Mouse (Mus musculus) adrenal gland, postnatal 36 days (tissue): ENCODE data around the gene Plxna4. TPM values are rescaled to one million over a fixed set of nuclear protein-coding genes. Genes with fewer than 3 reads are reported as not detected.

Experiments used
- DNase-seq, 2 experiments: peaks; one replicate each; pipeline ENCODE4 v3.0.0; 2021; ENCODE audit warnings: mixed read lengths in 1 of 2
- total RNA-seq, 2 experiments: library from RNA; stranded (reverse); gene quantifications; 2 replicates each; pipeline ENCODE4 v1.2.3; 2021

Plxna4 gene
- total RNA-seq, 2 experiments from 2014 or later: 4.3 to 5.2 TPM

GRCm38 (mm10) chr6:32406316-32407095, 181.5 kb downstream of the Plxna4 start:
- DNase-seq: no peak

GRCm38 (mm10) chr6:32402560-32403235, 185.3 kb downstream of the Plxna4 start:
- DNase-seq: no peak

- DNase-seq: no peak
These were observed 189.7 kb downstream of the Plxna4 start for GRCm38 (mm10) chr6:32398261-32398660.

- DNase-seq: peak; percentile 84 to 88
These were observed 190.8 kb downstream of the Plxna4 start for GRCm38 (mm10) chr6:32397133-32397730.

GRCm38 (mm10) chr6:32395415-32395814, 192.6 kb downstream of the Plxna4 start:
- DNase-seq: peak in 1 of 2 experiments; percentile 10

GRCm38 (mm10) chr6:32392262-32392661, 195.7 kb downstream of the Plxna4 start:
- no peak for DNase-seq

- DNase-seq: peak; percentile 18 to 56
These were observed 199.7 kb downstream of the Plxna4 start for GRCm38 (mm10) chr6:32388276-32388675.

- no peak for DNase-seq
These were observed 201.1 kb downstream of the Plxna4 start for GRCm38 (mm10) chr6:32386915-32387314.

- DNase-seq: no peak
These were observed 203.1 kb downstream of the Plxna4 start for GRCm38 (mm10) chr6:32384937-32385336.

- DNase-seq: no peak
These were observed 203.6 kb downstream of the Plxna4 start for GRCm38 (mm10) chr6:32384423-32384822.

GRCm38 (mm10) chr6:32381516-32381915, 206.5 kb downstream of the Plxna4 start:
- no peak for DNase-seq

GRCm38 (mm10) chr6:32377181-32377580, 210.8 kb downstream of the Plxna4 start:
- peak; percentile 39 to 49 for DNase-seq

- no peak for DNase-seq
These were observed 214.0 kb downstream of the Plxna4 start for GRCm38 (mm10) chr6:32373931-32374361.

GRCm38 (mm10) chr6:32369092-32369491, 218.9 kb downstream of the Plxna4 start:
- DNase-seq: no peak

- no peak for DNase-seq
These were observed 219.6 kb downstream of the Plxna4 start for GRCm38 (mm10) chr6:32368408-32368807.

GRCm38 (mm10) chr6:32364933-32365332, 223.1 kb downstream of the Plxna4 start:
- DNase-seq: no peak

- no peak for DNase-seq
These were observed 224.4 kb downstream of the Plxna4 start for GRCm38 (mm10) chr6:32363489-32364068.

GRCm38 (mm10) chr6:32362421-32362820, 225.6 kb downstream of the Plxna4 start:
- no peak for DNase-seq

GRCm38 (mm10) chr6:32359675-32360074, 228.3 kb downstream of the Plxna4 start:
- no peak for DNase-seq

GRCm38 (mm10) chr6:32357497-32357896, 230.5 kb downstream of the Plxna4 start:
- no peak for DNase-seq

- DNase-seq: peak; percentile 11 to 37
These were observed 232.4 kb downstream of the Plxna4 start for GRCm38 (mm10) chr6:32355559-32355958.

GRCm38 (mm10) chr6:32348996-32349395, 239.0 kb downstream of the Plxna4 start:
- no peak for DNase-seq

GRCm38 (mm10) chr6:32348126-32348525, 239.9 kb downstream of the Plxna4 start:
- no peak for DNase-seq
